In the genomic region with DNA sequence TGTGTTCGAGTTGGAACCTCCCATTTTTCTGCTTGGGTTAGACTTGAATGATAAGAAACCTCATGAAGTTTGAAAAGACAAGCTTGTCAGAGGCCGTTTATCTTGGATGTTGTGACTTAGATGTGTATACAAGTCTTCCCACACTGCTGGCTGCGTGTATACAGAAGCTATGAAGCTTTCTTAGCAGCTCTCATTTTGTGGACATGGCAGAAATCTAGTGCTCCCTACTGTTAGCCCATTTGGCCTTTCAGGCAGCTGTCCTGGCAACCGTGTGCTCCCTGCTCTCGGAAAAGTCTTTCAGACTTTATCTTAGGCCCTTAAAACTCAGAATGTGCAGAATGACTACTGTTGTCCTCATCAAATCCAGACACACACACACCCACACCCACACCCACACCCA, we compare ENCODE assay signal across 25 mouse cellular contexts.
"Had no signal": no experiment of that assay in that cellular context is flagged by ENCODE, and none has a peak within 500 bp of the region (broad histone marks: within the 10 kb centered on the region; RNA-seq: fewer than 3 reads in every experiment).

No protein-coding gene starts in this region.

- H3K9ac ChIP-seq: heart, embryonic 12.5 days; hindbrain, embryonic 12.5 days; hindbrain, embryonic 14.5 days; intestine, embryonic 15.5 days; limb, embryonic 12.5 days had no signal

- H3K4me3 ChIP-seq: gastrocnemius, adult 2 months; heart, embryonic 10.5 days; heart, embryonic 12.5 days; hindbrain, embryonic 10.5 days; hindbrain, embryonic 12.5 days; intestine, embryonic 15.5 days; layer of hippocampus, adult 2 months; left cerebral cortex, adult 2 months; limb, embryonic 10.5 days; limb, embryonic 12.5 days had no signal

- H3K27me3 ChIP-seq: heart, embryonic 12.5 days; hindbrain, embryonic 12.5 days; intestine, embryonic 15.5 days; limb, embryonic 12.5 days had no signal

- DNase-seq: gastrocnemius, adult 2 months; gastrocnemius, postnatal 10 days; gastrocnemius, postnatal 25 days; heart, adult 18-20 months; heart, postnatal 10 days; heart, postnatal 4 days; kidney, adult 18-20 months; kidney, postnatal 25 days; kidney, postnatal 4 days; liver had no signal

- ATAC-seq: hindbrain, embryonic 16.5 days; inflammation-experienced regulatory T-cells, adult 6 months; intestine, embryonic 15.5 days; intestine, postnatal 0 days had no signal

- H3K4me1 ChIP-seq: heart, embryonic 10.5 days; heart, embryonic 12.5 days; hindbrain, embryonic 10.5 days; hindbrain, embryonic 12.5 days; intestine, embryonic 15.5 days; limb, embryonic 10.5 days; limb, embryonic 12.5 days had no signal

- H3K27ac ChIP-seq: gastrocnemius, adult 2 months; heart, embryonic 10.5 days; hindbrain, embryonic 10.5 days; hindbrain, embryonic 12.5 days; hindbrain, embryonic 14.5 days; intestine, embryonic 15.5 days; kidney, postnatal 0 days; layer of hippocampus, adult 2 months; left cerebral cortex, adult 2 months; limb, embryonic 10.5 days; limb, embryonic 12.5 days had no signal

- H3K36me3 ChIP-seq: heart, embryonic 10.5 days; heart, embryonic 12.5 days; hindbrain, embryonic 10.5 days; hindbrain, embryonic 12.5 days; intestine, embryonic 15.5 days; limb, embryonic 10.5 days; limb, embryonic 12.5 days had no signal

- H3K4me2 ChIP-seq: heart, embryonic 12.5 days; hindbrain, embryonic 12.5 days; hindbrain, embryonic 14.5 days; intestine, embryonic 15.5 days; limb, embryonic 12.5 days; liver, embryonic 11.5 days had no signal

- H3K9me3 ChIP-seq: heart, embryonic 10.5 days; heart, embryonic 12.5 days; hindbrain, embryonic 10.5 days; hindbrain, embryonic 12.5 days; intestine, embryonic 15.5 days; limb, embryonic 10.5 days; limb, embryonic 12.5 days had no signal
